Mouse (Mus musculus) MEL (cell line): ENCODE data around the gene Nolc1. TPM values are rescaled to one million over a fixed set of nuclear protein-coding genes. Genes with fewer than 3 reads are reported as not detected.

ENCODE experiments used
- DNase-seq: peaks from one replicate; pipeline ENCODE4 v3.0.0; 2011; ENCODE audit warnings: low read depth, low spot score
- H3K27ac ChIP-seq: 2 replicates; pipeline ENCODE4 v1.5.1; 2012; ENCODE audit warnings: low read depth, mild to moderate bottlenecking, control low read depth, low read length, moderate library complexity; ENCODE audit not compliant: control insufficient read depth
- H3K27me3 ChIP-seq, 2 experiments: fragments of 150-350 bp in 1 of 2; sonication (generic) in 1 of 2; 2 replicates each; pipeline ENCODE4 v1.6.1; 2012; ENCODE audit warnings: low read length in 2 of 2, mild to moderate bottlenecking in 2 of 2, improper control_type of control experiment in 1 of 2, moderate library complexity in 1 of 2; ENCODE audit not compliant: insufficient read depth in 2 of 2, control insufficient read depth in 1 of 2
- H3K36me3 ChIP-seq, 2 experiments: 2 replicates each; pipeline ENCODE4 v1.6.1; 2012 to 2014; ENCODE audit warnings: low read length in 2 of 2, improper control_type of control experiment in 1 of 2, inconsistent platforms in 1 of 2, mild to moderate bottlenecking in 1 of 2; ENCODE audit not compliant: insufficient read depth in 2 of 2, control insufficient read depth in 1 of 2
- H3K4me1 ChIP-seq, 2 experiments: fragments of 150-350 bp in 1 of 2; sonication (generic) in 1 of 2; 2 replicates each; pipeline ENCODE4 v1.6.1; 2012; ENCODE audit warnings: low read length in 2 of 2, improper control_type of control experiment in 1 of 2, mild to moderate bottlenecking in 1 of 2; ENCODE audit not compliant: insufficient read depth in 2 of 2, control insufficient read depth in 1 of 2
- H3K4me3 ChIP-seq, 2 experiments: fragments of 150-350 bp in 1 of 2; sonication (generic) in 1 of 2; 2 replicates each; pipeline ENCODE4 v1.5.1; 2012; ENCODE audit warnings: low read depth in 2 of 2, low read length in 2 of 2, mild to moderate bottlenecking in 2 of 2, moderate library complexity in 2 of 2, control low read depth in 1 of 2, improper control_type of control experiment in 1 of 2; ENCODE audit not compliant: control insufficient read depth in 1 of 2, insufficient read depth in 1 of 2
- H3K79me2 ChIP-seq: 2 replicates; pipeline ENCODE4 v1.6.1; 2012; ENCODE audit warnings: mild to moderate bottlenecking, low read length, moderate library complexity; ENCODE audit not compliant: control insufficient read depth, poor library complexity, insufficient read depth
- H3K9ac ChIP-seq: 2 replicates; pipeline ENCODE4 v1.6.1; 2012; ENCODE audit warnings: low read depth, mild to moderate bottlenecking, control low read depth, low read length, moderate library complexity; ENCODE audit not compliant: control insufficient read depth, poor library complexity, severe bottlenecking
- H3K9me3 ChIP-seq: fragments of 150-350 bp; sonication (generic); replicated peaks from 2 replicates; pipeline ENCODE4 v1.6.1; 2012; ENCODE audit warnings: mild to moderate bottlenecking, low read length, improper control_type of control experiment, moderate library complexity; ENCODE audit not compliant: insufficient read depth
- BHLHE40 ChIP-seq: IDR thresholded peaks from 2 replicates; pipeline ENCODE4 v1.6.1; 2012; ENCODE audit warnings: low read depth, mild to moderate bottlenecking, inconsistent platforms, low read length, improper control_type of control experiment, borderline replicate concordance
- CHD2 ChIP-seq: IDR thresholded peaks from 2 replicates; pipeline ENCODE4 v1.6.1; 2011; ENCODE audit warnings: low read length, improper control_type of control experiment
- CTCF ChIP-seq, 3 experiments: IDR thresholded peaks in 2 of 3; conservative IDR thresholded peaks in 1 of 3; 2 replicates each; pipeline ENCODE4 v1.5.1; 2011 to 2012; ENCODE audit warnings: low read length in 3 of 3, low read depth in 2 of 3, mild to moderate bottlenecking in 2 of 3, improper control_type of control experiment in 1 of 3, inconsistent platforms in 1 of 3, mixed read lengths in 1 of 3, moderate library complexity in 1 of 3; ENCODE audit not compliant: control insufficient read depth in 1 of 3, insufficient read depth in 1 of 3, poor library complexity in 1 of 3, severe bottlenecking in 1 of 3
- E2F4 ChIP-seq: IDR thresholded peaks from 2 replicates; pipeline ENCODE4 v1.6.1; 2011; ENCODE audit warnings: low read depth, low read length, improper control_type of control experiment, borderline replicate concordance
- ELF1 ChIP-seq: IDR thresholded peaks from 2 replicates; pipeline ENCODE4 v1.6.1; 2014; ENCODE audit warnings: low read depth, mild to moderate bottlenecking, inconsistent platforms, low read length, improper control_type of control experiment, moderate library complexity
- EP300 ChIP-seq, 2 experiments: IDR thresholded peaks; 2 replicates each; pipeline ENCODE4 v1.6.1; 2011; ENCODE audit warnings: improper control_type of control experiment in 2 of 2, low read length in 2 of 2, low read depth in 1 of 2, mild to moderate bottlenecking in 1 of 2
- ETS1 ChIP-seq: IDR thresholded peaks from 2 replicates; pipeline ENCODE4 v1.6.1; 2012; ENCODE audit warnings: low read depth, mild to moderate bottlenecking, inconsistent platforms, low read length, improper control_type of control experiment, moderate library complexity
- GABPA ChIP-seq: IDR thresholded peaks from 2 replicates; pipeline ENCODE4 v1.6.1; 2012; ENCODE audit warnings: low read depth, mild to moderate bottlenecking, inconsistent platforms, low read length, improper control_type of control experiment, moderate library complexity
- GATA1 ChIP-seq: IDR thresholded peaks from 2 replicates; pipeline ENCODE4 v1.6.1; 2011; ENCODE audit warnings: low read depth, low read length, improper control_type of control experiment
- HCFC1 ChIP-seq: IDR thresholded peaks from 2 replicates; pipeline ENCODE4 v1.6.1; 2012; ENCODE audit warnings: low read depth, mild to moderate bottlenecking, inconsistent platforms, low read length, improper control_type of control experiment, moderate library complexity
- JUND ChIP-seq: IDR thresholded peaks from 2 replicates; pipeline ENCODE4 v1.6.1; 2011; ENCODE audit warnings: low read depth, mild to moderate bottlenecking, improper control_type of control experiment, low read length
- KAT2A ChIP-seq: conservative IDR thresholded peaks from 2 replicates; pipeline ENCODE4 v1.6.1; 2012; ENCODE audit warnings: low read depth, low read length, improper control_type of control experiment, inconsistent platforms
- MAX ChIP-seq: IDR thresholded peaks from 2 replicates; pipeline ENCODE4 v1.6.1; 2011; ENCODE audit warnings: low read length, improper control_type of control experiment
- MAZ ChIP-seq: IDR thresholded peaks from 2 replicates; pipeline ENCODE4 v1.6.1; 2012; ENCODE audit warnings: low read depth, mild to moderate bottlenecking, inconsistent platforms, low read length, improper control_type of control experiment
- MEF2A ChIP-seq: IDR thresholded peaks from 2 replicates; pipeline ENCODE4 v1.6.1; 2014; ENCODE audit warnings: low read depth, mild to moderate bottlenecking, inconsistent platforms, low read length, improper control_type of control experiment; ENCODE audit not compliant: poor library complexity, insufficient replicate concordance, severe bottlenecking; ENCODE audit errors: extremely low read depth
- MYB ChIP-seq: IDR thresholded peaks from 2 replicates; pipeline ENCODE4 v1.6.1; 2011; ENCODE audit warnings: mild to moderate bottlenecking, low read depth, low read length, improper control_type of control experiment
- MYC ChIP-seq: IDR thresholded peaks from 2 replicates; pipeline ENCODE4 v1.6.1; 2011; ENCODE audit warnings: low read depth, mild to moderate bottlenecking, low read length, improper control_type of control experiment, moderate library complexity
- NELFE ChIP-seq: IDR thresholded peaks from 2 replicates; pipeline ENCODE4 v1.6.1; 2011; ENCODE audit warnings: low read depth, low read length, improper control_type of control experiment
- NRF1 ChIP-seq: IDR thresholded peaks from 2 replicates; pipeline ENCODE4 v1.6.1; 2014; ENCODE audit warnings: low read depth, mild to moderate bottlenecking, inconsistent platforms, low read length, improper control_type of control experiment, moderate library complexity; ENCODE audit not compliant: poor library complexity, insufficient read depth, severe bottlenecking
- POLR2A ChIP-seq, 2 experiments: IDR thresholded peaks; 2 replicates each; pipeline ENCODE4 v1.6.1; 2011 to 2012; ENCODE audit warnings: low read length in 2 of 2, mild to moderate bottlenecking in 2 of 2, control low read depth in 1 of 2, improper control_type of control experiment in 1 of 2, low read depth in 1 of 2, moderate library complexity in 1 of 2; ENCODE audit not compliant: control insufficient read depth in 1 of 2, insufficient read depth in 1 of 2, poor library complexity in 1 of 2
- POLR2AphosphoS2 ChIP-seq: IDR thresholded peaks from 2 replicates; pipeline ENCODE4 v1.6.1; 2011; ENCODE audit warnings: low read length, improper control_type of control experiment
- POLR2AphosphoS5 ChIP-seq: IDR thresholded peaks from 2 replicates; pipeline ENCODE4 v1.6.1; 2012; ENCODE audit warnings: low read depth, borderline replicate concordance, mild to moderate bottlenecking, inconsistent platforms, low read length, moderate library complexity, mixed read lengths
- RCOR1 ChIP-seq: IDR thresholded peaks from 2 replicates; pipeline ENCODE4 v1.6.1; 2012; ENCODE audit warnings: low read depth, mild to moderate bottlenecking, inconsistent platforms, low read length, improper control_type of control experiment
- SIN3A ChIP-seq: IDR thresholded peaks from 2 replicates; pipeline ENCODE4 v1.6.1; 2012; ENCODE audit warnings: low read length, improper control_type of control experiment, inconsistent platforms
- SMC3 ChIP-seq: IDR thresholded peaks from 2 replicates; pipeline ENCODE4 v1.6.1; 2011; ENCODE audit warnings: low read depth, low read length, improper control_type of control experiment
- TAL1 ChIP-seq: IDR thresholded peaks from 2 replicates; pipeline ENCODE4 v1.6.1; 2012; ENCODE audit warnings: mild to moderate bottlenecking, inconsistent platforms, low read length, moderate library complexity, mixed read lengths
- TCF12 ChIP-seq: IDR thresholded peaks from 2 replicates; pipeline ENCODE4 v1.6.1; 2014; ENCODE audit warnings: low read depth, mild to moderate bottlenecking, inconsistent platforms, low read length, improper control_type of control experiment, moderate library complexity
- USF1 ChIP-seq: IDR thresholded peaks from 2 replicates; pipeline ENCODE4 v1.6.1; 2014; ENCODE audit warnings: low read depth, mild to moderate bottlenecking, inconsistent platforms, low read length, improper control_type of control experiment, moderate library complexity
- USF2 ChIP-seq, 2 experiments: IDR thresholded peaks; 2 replicates each; pipeline ENCODE4 v1.6.1; 2011 to 2012; ENCODE audit warnings: improper control_type of control experiment in 2 of 2, low read length in 2 of 2, borderline replicate concordance in 1 of 2, inconsistent platforms in 1 of 2, low read depth in 1 of 2, mild to moderate bottlenecking in 1 of 2; ENCODE audit not compliant: insufficient read depth in 1 of 2
- ZC3H11A ChIP-seq: IDR thresholded peaks from 2 replicates; pipeline ENCODE4 v1.6.1; 2012; ENCODE audit warnings: low read depth, mild to moderate bottlenecking, inconsistent platforms, low read length, improper control_type of control experiment
- ZKSCAN1 ChIP-seq: IDR thresholded peaks from 2 replicates; pipeline ENCODE4 v1.6.1; 2012; ENCODE audit warnings: low read depth, mild to moderate bottlenecking, inconsistent platforms, low read length, improper control_type of control experiment, moderate library complexity
- ZMIZ1 ChIP-seq: IDR thresholded peaks from 2 replicates; pipeline ENCODE4 v1.6.1; 2012; ENCODE audit warnings: low read depth, mild to moderate bottlenecking, inconsistent platforms, low read length, improper control_type of control experiment, moderate library complexity
- ZNF384 ChIP-seq: IDR thresholded peaks from 2 replicates; pipeline ENCODE4 v1.6.1; 2012; ENCODE audit warnings: low read depth, mild to moderate bottlenecking, inconsistent platforms, low read length, improper control_type of control experiment
- polyA plus RNA-seq, 2 experiments: library from polyadenylated mRNA; stranded (reverse) in 1 of 2; unstranded in 1 of 2; fragments of >175 nt in 1 of 2; fragments of >200 nt in 1 of 2; gene quantifications; 2 replicates each; pipeline versions ENCODE4 v1.2.1 to v1.2.4; 2012; ENCODE audit warnings: low replicate concordance in 2 of 2, low read depth in 1 of 2; ENCODE audit not compliant: insufficient read length in 2 of 2, insufficient read depth in 1 of 2, missing spikeins in 1 of 2
- total RNA-seq: library from RNA; depleted of rRNA; stranded (reverse); fragments of 300-350 nt; gene quantifications from 2 replicates; pipeline ENCODE4 v1.2.3, GENCODE M21; 2012

The Nolc1 gene
- total and polyA plus RNA-seq, 3 experiments: 213 to 753 (median 294) TPM

DNA sequence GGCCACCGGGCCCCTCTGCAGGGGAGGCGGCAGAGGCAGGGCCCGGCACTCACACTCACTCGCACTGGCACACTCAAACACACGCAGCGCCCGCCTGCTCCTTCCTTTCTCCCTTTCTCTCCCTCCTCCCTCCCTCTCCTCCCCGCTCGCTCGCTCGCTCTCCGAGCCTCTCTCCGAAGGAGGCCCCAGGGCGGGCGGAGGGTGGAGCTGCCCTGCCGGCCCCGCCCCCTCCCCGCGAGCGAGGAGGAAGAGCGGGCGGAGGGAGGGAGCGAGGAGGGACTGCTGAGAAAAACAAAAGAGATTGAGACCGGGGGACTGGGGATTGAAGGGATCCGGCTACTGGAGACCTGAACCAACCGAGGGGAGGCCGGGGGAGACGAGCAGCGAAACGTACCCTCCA lies 36.2 kb upstream of the Nolc1 start (continued):
- TF ChIP-seq POLR2AphosphoS5: no peak
- TF ChIP-seq CTCF (IDR thresholded peaks at IDR 0.05 in 2 of 3, conservative IDR thresholded peaks at IDR 0.05 in 1 of 3; ENCODE audit: control insufficient read depth in 1 of 3, insufficient read depth in 1 of 3, low read depth in 2 of 3, low read length in 3 of 3, poor library complexity in 1 of 3, severe bottlenecking in 1 of 3): no peak
- TF ChIP-seq ETS1: no peak; the same call in 1 of the 2 replicates
- TF ChIP-seq TCF12: peak; percentile 79
- no peak for TF ChIP-seq MYB
- no peak for TF ChIP-seq SMC3
- TF ChIP-seq KAT2A: no peak; the same call in 1 of the 2 replicates
- TF ChIP-seq MYC: no peak
- TF ChIP-seq ELF1: peak; percentile 62; the same call in 1 of the 2 replicates
- TF ChIP-seq GATA1: no peak
- peak; percentile 99 for TF ChIP-seq MAZ
- no peak for TF ChIP-seq E2F4
- no peak; the same call in 1 of the 2 replicates for TF ChIP-seq SIN3A
- TF ChIP-seq GABPA: no peak
- peak; percentile 97 for TF ChIP-seq ZMIZ1
- TF ChIP-seq POLR2AphosphoS2: peak; percentile 78
- TF ChIP-seq ZKSCAN1: no peak
- no peak for TF ChIP-seq TAL1
- TF ChIP-seq ZC3H11A: no peak; the same call in 1 of the 2 replicates

DNA sequence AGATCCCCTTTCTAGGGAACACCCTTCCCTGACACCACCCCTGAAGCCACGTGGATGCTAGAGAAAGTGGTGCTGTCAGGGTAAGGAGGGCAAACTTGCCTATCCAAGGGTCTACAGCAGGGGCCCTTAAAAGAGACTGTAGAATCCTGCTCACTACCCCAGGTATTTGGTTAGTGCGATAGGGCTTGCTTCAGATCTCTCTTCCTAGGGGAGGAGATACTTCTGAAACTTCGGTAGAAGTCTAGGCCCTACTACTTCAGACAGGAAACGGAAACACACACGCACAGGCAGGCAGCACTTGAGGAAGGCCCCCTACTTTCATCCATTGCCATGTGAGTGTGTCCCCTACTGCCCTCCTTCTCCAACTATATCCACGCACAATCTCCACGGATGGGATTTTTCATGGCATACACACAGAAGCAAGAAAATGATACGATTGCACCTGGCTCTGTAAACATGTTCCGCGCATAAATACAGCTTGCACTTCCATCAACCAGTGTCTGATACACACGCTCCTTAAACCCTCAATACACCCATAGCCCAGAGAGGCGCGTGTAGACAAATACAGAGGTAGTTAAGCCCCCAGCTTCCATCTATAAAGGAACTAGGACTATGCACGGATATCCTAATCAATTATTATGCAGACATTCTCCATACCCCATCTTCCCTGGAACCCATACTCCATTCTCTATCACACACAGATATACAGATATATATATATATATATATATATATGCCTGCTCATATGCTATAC lies 35.3 kb upstream of the Nolc1 start:
- peak; percentile 91 for DNase-seq
- peaks cover 8 to 44% of the 10 kb centered on the region in 2 experiments for H3K36me3 ChIP-seq
- peak overlapping the region; percentile 90 for H3K27ac ChIP-seq
- H3K9ac ChIP-seq: peak overlapping the region; percentile 86
- H3K27me3 ChIP-seq: no peaks in the 10 kb centered on the region
- H3K4me3 ChIP-seq: peak overlapping the region; percentile 76 to 85
- peaks cover 23 to 52% of the 10 kb centered on the region in 2 experiments for H3K4me1 ChIP-seq
- H3K9me3 ChIP-seq: no peaks in the 10 kb centered on the region
- H3K79me2 ChIP-seq: peaks cover 91% of the 10 kb centered on the region
- peak; percentile 61; the same call in 1 of the 2 replicates for TF ChIP-seq ELF1
- TF ChIP-seq TAL1: no peak
- TF ChIP-seq NRF1: no peak
- no peak for TF ChIP-seq E2F4
- no peak for TF ChIP-seq SMC3
- peak; percentile 89 for TF ChIP-seq MAX
- TF ChIP-seq MEF2A: no peak
- no peak for TF ChIP-seq RCOR1
- peak; percentile 60 for TF ChIP-seq NELFE
- TF ChIP-seq POLR2A (IDR thresholded peaks at IDR 0.05; ENCODE audit: control insufficient read depth in 1 of 2, insufficient read depth in 1 of 2, low read depth in 1 of 2, low read length in 2 of 2, poor library complexity in 1 of 2): peak; percentile 8 to 74; a peak in 2 of 4 replicates
- TF ChIP-seq USF2 (IDR thresholded peaks at IDR 0.05; ENCODE audit: borderline replicate concordance in 1 of 2, insufficient read depth in 1 of 2, low read depth in 1 of 2, low read length in 2 of 2): no peak
- TF ChIP-seq EP300 (IDR thresholded peaks at IDR 0.05; ENCODE audit: low read depth in 1 of 2, low read length in 2 of 2): 0 out of 4 replicates have a peak, but pooled peaks of 1 of the 2 experiments have one; percentile 36
- no peak for TF ChIP-seq ZC3H11A
- no peak for TF ChIP-seq CHD2
- no peak for TF ChIP-seq ZNF384
- TF ChIP-seq HCFC1: peak; percentile 77
- TF ChIP-seq USF1: peak; percentile 38; the same call in 1 of the 2 replicates
- TF ChIP-seq MYB: no peak
- TF ChIP-seq JUND: peak; percentile 34
- no peak for TF ChIP-seq BHLHE40
- TF ChIP-seq MYC: peak; percentile 97
- no peak for TF ChIP-seq POLR2AphosphoS2
